Mouse (Mus musculus) cortical plate, adult 2 months (tissue): ENCODE measurements around the gene Gm7029.

Experiments used
- CTCF ChIP-seq: fragments of 200-500 bp; IDR thresholded peaks from 2 replicates; pipeline ENCODE4 v1.5.1; 2011; ENCODE audit warnings: mild to moderate bottlenecking, control low read depth, low read length; ENCODE audit not compliant: insufficient read depth; ENCODE audit errors: extremely low read depth
- POLR2A ChIP-seq: fragments of 200-500 bp; IDR thresholded peaks from 2 replicates; pipeline ENCODE4 v1.6.1; 2011; ENCODE audit warnings: mild to moderate bottlenecking, low read length, control low read depth; ENCODE audit not compliant: insufficient read depth; ENCODE audit errors: extremely low read depth

GRCm38 (mm10) chr17:33902491-33902890 is 28.9 kb downstream of the Gm7029 start:
- TF ChIP-seq CTCF (no peak), POLR2A (no peak)
